Comparison of ENCODE assay signal across 8 mouse cellular contexts in genomic region chr1:164460921-164461697, GRCm38 (mm10). TPM values are rescaled to one million over a fixed set of nuclear protein-coding genes. Genes with fewer than 3 reads are reported as not detected.
DNase-seq lines count a peak whose midpoint lies in the region; TF ChIP-seq lines count a peak whose summit lies in the region.

No protein-coding gene starts in this region.

- peak overlapping the region; percentile 12 for H3K4me3 ChIP-seq in cerebellum, adult 2 months (replicated peaks; ENCODE audit: insufficient read depth, low read depth, low read length)
- H3K4me3 ChIP-seq in myocyte: no peak overlapping the region

- no peaks in the 10 kb centered on the region for H3K27me3 ChIP-seq in cerebellum, adult 2 months (ENCODE audit: control insufficient read depth, insufficient read depth, low read length)
- H3K27me3 ChIP-seq in myocyte (ENCODE audit: control insufficient read depth, insufficient read depth, insufficient read length): no peaks in the 10 kb centered on the region

- 60% methylated on average over 13 of the region's 13 CpGs for WGBS in cerebellum, adult 2 months

- H3K36me3 ChIP-seq in myocyte (ENCODE audit: control insufficient read depth, insufficient read depth): no peaks in the 10 kb centered on the region

- peak overlapping the region; percentile 70 for H3K27ac ChIP-seq in cerebellum, adult 2 months (ENCODE audit: insufficient read depth, low read length)

- no peak for TF ChIP-seq POLR2A in cerebellum, adult 2 months (IDR thresholded peaks at IDR 0.05; ENCODE audit: borderline replicate concordance, insufficient read depth, low read length)
- no peak for TF ChIP-seq POLR2A in myocyte (IDR thresholded peaks at IDR 0.05; ENCODE audit: insufficient read length, low read depth)

- TF ChIP-seq CTCF in cerebellum, adult 2 months (IDR thresholded peaks at IDR 0.05; ENCODE audit: borderline replicate concordance, insufficient read depth, low read depth, low read length): no peak

- H3K79me2 ChIP-seq in myocyte (ENCODE audit: control insufficient read depth, insufficient read depth): peaks cover 4% of the 10 kb centered on the region

- peaks cover 10% of the 10 kb centered on the region; the same call in 1 of the 2 replicates for H3K4me1 ChIP-seq in cerebellum, adult 2 months (ENCODE audit: control insufficient read depth, insufficient read depth, low read length)

- H3K4me2 ChIP-seq in myocyte (ENCODE audit: low read depth): peak overlapping the region; percentile 70

- no peak for DNase-seq in cerebellum, adult 2 months
- DNase-seq in cerebellum, adult 18-20 months: no peak
- peak; percentile 11 to 19 for DNase-seq in left cerebral cortex, postnatal 14 days (ENCODE audit: low spot score in 2 of 2)
- no peak for DNase-seq in left cerebral cortex, adult 9 months (ENCODE audit: low spot score in 2 of 2)
- peak; percentile 97 for DNase-seq in kidney, adult 9 months
- no peak for DNase-seq in gastrocnemius, adult 8-10 months (ENCODE audit: low spot score in 2 of 2)
- DNase-seq in adrenal gland, postnatal 25 days: no peak

- intact Hi-C loops in left cerebral cortex, postnatal 14 days (cut with DNase I): loop anchor here (5.0 to 10.0 kb wide), 2 partner anchors 81 to 304 kb away; no protein-coding TSS in a partner anchor

- no peak overlapping the region for H3ac ChIP-seq in myocyte (ENCODE audit: control insufficient read depth, insufficient read length)

TF ChIP-seq in myocyte, 11 proteins besides CTCF, POLR2A, EP300 and RAD21:
- TF ChIP-seq MYOG (IDR thresholded peaks at IDR 0.05; ENCODE audit: control insufficient read depth in 1 of 3, insufficient read depth in 1 of 3, insufficient read length in 2 of 3, low read depth in 2 of 3): peak in 1 of 3 experiments; percentile 13
- TF ChIP-seq MYOD1 (IDR thresholded peaks at IDR 0.05; ENCODE audit: control insufficient read depth in 1 of 3, insufficient read length in 2 of 3, low read depth in 2 of 3): no peak

RNA-seq across cellular contexts. Expression of gene Atp1b1, which starts 3.0 kb away (rescaled TPM):
- polyA plus RNA-seq in cerebellum, adult 2 months (2012; rRNA removed): 1,554 and 1,580 TPM in 2 replicates
- 1,000 to 10,000 TPM; 1,826 to 1,842 TPM for total RNA-seq in left cerebral cortex, postnatal 14 days (2021)
- 34.7 TPM for polyA plus RNA-seq in myocyte (2012; fragmentation: generic; extraction: Trizol)
- 100 to 1,000 TPM; 111 to 182 (median 171) TPM for total RNA-seq in gastrocnemius, adult 8-10 months (2022)
- total RNA-seq in adrenal gland, postnatal 25 days (2021): 64.2 and 66.9 TPM in 2 replicates

Comparison
In these comparisons a context has a peak if more than half of its experiments do, and no peak if none do; other contexts are left out.
1. DNase-seq: peak in left cerebral cortex, postnatal 14 days (2 of 2) and kidney, adult 9 months (single experiment); none in cerebellum, adult 2 months (0 of 2), cerebellum, adult 18-20 months (0 of 2), left cerebral cortex, adult 9 months (0 of 2), gastrocnemius, adult 8-10 months (0 of 2) and adrenal gland, postnatal 25 days (single experiment).
2. RNA of gene Atp1b1, which starts 3.0 kb away (total RNA-seq): 1,826 to 1,842 TPM in left cerebral cortex, postnatal 14 days; 111 to 182 TPM in gastrocnemius, adult 8-10 months and 64.2 to 66.9 TPM in adrenal gland, postnatal 25 days; every median in the first group is over 10 times any median in the second.